Comparison of ENCODE assay signal across 13 mouse cellular contexts in genomic region chr3:62394284-62394683, GRCm38 (mm10). TPM values are rescaled to one million over a fixed set of nuclear protein-coding genes. Genes with fewer than 3 reads are reported as not detected.
DNase-seq lines count a peak whose midpoint lies in the region; ATAC-seq lines count a peak whose summit lies in the region.
"Had no signal": no experiment of that assay in that cellular context is flagged by ENCODE, and none has a peak within 500 bp of the region (broad histone marks: within the 10 kb centered on the region; RNA-seq: fewer than 3 reads in every experiment).

No protein-coding gene starts in this region.

- peak; percentile 87 for DNase-seq in midbrain, embryonic 11.5 days (ENCODE audit: low spot score, missing footprints)
- peak; percentile 58 for DNase-seq in forelimb bud, embryonic 11.5 days (ENCODE audit: low read depth, low spot score)
- no peak for DNase-seq in spleen, adult 12 weeks (ENCODE audit: low spot score)
- no peak for DNase-seq in cerebellum, adult 8-10 months
- DNase-seq: cerebellum, adult 18-20 months; gastrocnemius, postnatal 36 days; kidney, adult 2 months had no signal

- ATAC-seq in forebrain, embryonic 12.5 days (ENCODE audit: low FRiP score) = 0 out of 2 replicates have a peak, but pooled peaks have one; percentile 46
- ATAC-seq in forebrain, embryonic 13.5 days = no peak
- peak; percentile 84 for ATAC-seq in midbrain, embryonic 11.5 days (ENCODE audit: low FRiP score)
- ATAC-seq in midbrain, embryonic 15.5 days (replicated peaks) = no peak
- peak; percentile 54; the same call in 1 of the 2 replicates for ATAC-seq in neural tube, embryonic 14.5 days (ENCODE audit: low read depth)

- H3K9ac ChIP-seq in forebrain, embryonic 12.5 days = no peak overlapping the region
- no peak overlapping the region for H3K9ac ChIP-seq in forebrain, embryonic 13.5 days
- H3K9ac ChIP-seq in midbrain, embryonic 11.5 days (ENCODE audit: low read length) = no peak overlapping the region
- no peak overlapping the region for H3K9ac ChIP-seq in midbrain, embryonic 15.5 days
- no peak overlapping the region for H3K9ac ChIP-seq in neural tube, embryonic 14.5 days (replicated peaks; ENCODE audit: low read depth, low read length)
- H3K9ac ChIP-seq: heart, embryonic 12.5 days had no signal

- peaks cover 7% of the 10 kb centered on the region for H3K4me1 ChIP-seq in forebrain, embryonic 12.5 days
- peaks cover 8% of the 10 kb centered on the region; the same call in 1 of the 2 replicates for H3K4me1 ChIP-seq in forebrain, embryonic 13.5 days
- peaks cover 3% of the 10 kb centered on the region; the same call in 1 of the 2 replicates for H3K4me1 ChIP-seq in midbrain, embryonic 11.5 days (ENCODE audit: control insufficient read depth, insufficient read depth, low read length)
- H3K4me1 ChIP-seq in midbrain, embryonic 15.5 days = no peaks in the 10 kb centered on the region
- no peaks in the 10 kb centered on the region; the same call in 1 of the 2 replicates for H3K4me1 ChIP-seq in neural tube, embryonic 14.5 days (ENCODE audit: control insufficient read depth, insufficient read depth, low read length)

- H3K9me3 ChIP-seq in forebrain, embryonic 12.5 days = no peaks in the 10 kb centered on the region
- H3K9me3 ChIP-seq in forebrain, embryonic 13.5 days (replicated peaks) = no peaks in the 10 kb centered on the region
- no peaks in the 10 kb centered on the region for H3K9me3 ChIP-seq in midbrain, embryonic 11.5 days (ENCODE audit: control insufficient read depth, low read length)
- H3K9me3 ChIP-seq in midbrain, embryonic 15.5 days = no peaks in the 10 kb centered on the region
- H3K9me3 ChIP-seq in neural tube, embryonic 14.5 days (ENCODE audit: control insufficient read depth, low read length) = no peaks in the 10 kb centered on the region
- H3K9me3 ChIP-seq: heart, embryonic 12.5 days had no signal

- H3K4me2 ChIP-seq in forebrain, embryonic 12.5 days = no peak overlapping the region; the same call in 1 of the 2 replicates
- H3K4me2 ChIP-seq in forebrain, embryonic 13.5 days = no peak overlapping the region
- no peak overlapping the region for H3K4me2 ChIP-seq in midbrain, embryonic 11.5 days
- H3K4me2 ChIP-seq in midbrain, embryonic 15.5 days = no peak overlapping the region
- no peak overlapping the region for H3K4me2 ChIP-seq in neural tube, embryonic 14.5 days (ENCODE audit: low read depth, low read length)
- H3K4me2 ChIP-seq: heart, embryonic 12.5 days; liver, embryonic 11.5 days had no signal

- no peak overlapping the region for H3K27ac ChIP-seq in forebrain, embryonic 12.5 days
- H3K27ac ChIP-seq in forebrain, embryonic 13.5 days = no peak overlapping the region
- no peak overlapping the region for H3K27ac ChIP-seq in midbrain, embryonic 11.5 days (ENCODE audit: low read depth, low read length)
- no peak overlapping the region for H3K27ac ChIP-seq in midbrain, embryonic 15.5 days
- no peak overlapping the region for H3K27ac ChIP-seq in neural tube, embryonic 14.5 days (ENCODE audit: low read depth, low read length)

- 28% methylated on average over 7 of the region's 7 CpGs for WGBS in forebrain, embryonic 12.5 days
- 24% methylated on average over 7 of the region's 7 CpGs for WGBS in forebrain, embryonic 13.5 days
- WGBS in midbrain, embryonic 11.5 days = 32% methylated on average over 7 of the region's 7 CpGs
- 30% methylated on average over 7 of the region's 7 CpGs for WGBS in midbrain, embryonic 15.5 days
- WGBS in neural tube, embryonic 14.5 days = 16% methylated on average over 7 of the region's 7 CpGs

- H3K4me3 ChIP-seq in forebrain, embryonic 12.5 days (replicated peaks) = no peak overlapping the region
- H3K4me3 ChIP-seq in forebrain, embryonic 13.5 days = no peak overlapping the region
- H3K4me3 ChIP-seq in midbrain, embryonic 11.5 days (ENCODE audit: low read depth, low read length) = no peak overlapping the region
- H3K4me3 ChIP-seq in midbrain, embryonic 15.5 days = no peak overlapping the region
- H3K4me3 ChIP-seq in neural tube, embryonic 14.5 days (ENCODE audit: low read depth, low read length) = no peak overlapping the region
- H3K4me3 ChIP-seq: heart, embryonic 12.5 days had no signal

- no peaks in the 10 kb centered on the region for H3K27me3 ChIP-seq in forebrain, embryonic 12.5 days
- H3K27me3 ChIP-seq in forebrain, embryonic 13.5 days = no peaks in the 10 kb centered on the region
- no peaks in the 10 kb centered on the region for H3K27me3 ChIP-seq in midbrain, embryonic 11.5 days (ENCODE audit: control insufficient read depth, insufficient read depth, low read length)
- H3K27me3 ChIP-seq in midbrain, embryonic 15.5 days (replicated peaks) = no peaks in the 10 kb centered on the region
- no peaks in the 10 kb centered on the region for H3K27me3 ChIP-seq in neural tube, embryonic 14.5 days (ENCODE audit: control insufficient read depth, insufficient read depth, low read length)
- H3K27me3 ChIP-seq: heart, embryonic 12.5 days had no signal

- no peaks in the 10 kb centered on the region for H3K36me3 ChIP-seq in forebrain, embryonic 12.5 days (replicated peaks)
- H3K36me3 ChIP-seq in forebrain, embryonic 13.5 days (ENCODE audit: poor library complexity, severe bottlenecking) = no peaks in the 10 kb centered on the region
- H3K36me3 ChIP-seq in midbrain, embryonic 11.5 days (ENCODE audit: control insufficient read depth, insufficient read depth, low read length) = no peaks in the 10 kb centered on the region
- no peaks in the 10 kb centered on the region for H3K36me3 ChIP-seq in midbrain, embryonic 15.5 days (replicated peaks)
- no peaks in the 10 kb centered on the region for H3K36me3 ChIP-seq in neural tube, embryonic 14.5 days (ENCODE audit: control insufficient read depth, insufficient read depth, low read length)
- H3K36me3 ChIP-seq: heart, embryonic 12.5 days had no signal

RNA-seq across cellular contexts. Expression of gene Arhgef26, which starts 56.1 kb away (rescaled TPM):
- polyA plus RNA-seq in forebrain, embryonic 12.5 days (2016; fragmentation: Nextera tagmentation; extraction: Ambion mirVana) = 9.9 and 10.1 TPM in 2 replicates
- polyA plus RNA-seq in forebrain, embryonic 13.5 days (2015; fragmentation: Nextera tagmentation; extraction: Ambion mirVana) = 9.8 and 10.3 TPM in 2 replicates
- polyA plus RNA-seq in midbrain, embryonic 11.5 days (2014; fragmentation: Nextera tagmentation; extraction: Ambion mirVana) = 4.8 and 5.0 TPM in 2 replicates
- 9.2 and 11.7 TPM in 2 replicates for polyA plus RNA-seq in midbrain, embryonic 15.5 days (2015; fragmentation: Nextera tagmentation; extraction: Ambion mirVana)
- polyA plus RNA-seq in neural tube, embryonic 14.5 days (2014; fragmentation: Nextera tagmentation; extraction: Ambion mirVana) = 11.4 and 11.7 TPM in 2 replicates

Comparison
In these comparisons a context has a peak if more than half of its experiments do, and no peak if none do; other contexts are left out.
1. ATAC-seq: peak in forebrain, embryonic 12.5 days (single experiment), midbrain, embryonic 11.5 days (single experiment) and neural tube, embryonic 14.5 days (single experiment); none in forebrain, embryonic 13.5 days (single experiment) and midbrain, embryonic 15.5 days (single experiment).
2. DNase-seq: peak in midbrain, embryonic 11.5 days (single experiment) and forelimb bud, embryonic 11.5 days (single experiment); none in spleen, adult 12 weeks (single experiment) and cerebellum, adult 8-10 months (single experiment).